Mouse (Mus musculus): ENCODE measurements at regions not wholly inside any gene's neighbourhood (a gene's known extent, or its start where the extent isn't known, plus 50 kb on each side); places are given as distances from the start of the nearest gene placed in this dataset. TPM values are rescaled to one million over a fixed set of nuclear protein-coding genes. Genes with fewer than 3 reads are reported as not detected.

Small RNA genes lying in the stretch of these regions (microRNA-seq; reads per million reads assigned to microRNA genes)
- gene Gm24973, result not detected

Data from left cerebral cortex, postnatal 10 days (tissue).